Mouse (Mus musculus) midbrain, embryonic 14.5 days (tissue): Measurements from ENCODE around the gene Rps6kb2. TPM values are rescaled to one million over a fixed set of nuclear protein-coding genes. Genes with fewer than 3 reads are reported as not detected.
A peak's percentile ranks its signal among the peaks of the same experiment; 100 is the strongest.

Experiments used
- ATAC-seq: fragments of 200-750 bp; cut with Nextera tagmentation; 2 replicates; pipeline ENCODE4 v1.8.0; 2017; ENCODE audit warnings: moderate number of reproducible peaks, moderate library complexity; ENCODE audit not compliant: low FRiP score, low TSS enrichment
- DNase-seq: peaks from one replicate; pipeline ENCODE4 v3.0.0-alpha.2; 2015
- H3K27ac ChIP-seq: fragments of 300-500 bp; sonication (generic); replicated peaks from 2 replicates; pipeline ENCODE4 v1.5.1; 2014; ENCODE audit warnings: mild to moderate bottlenecking, low read depth, low read length, moderate library complexity
- H3K27me3 ChIP-seq: fragments of 300-500 bp; sonication (generic); 2 replicates; pipeline ENCODE4 v1.6.1; 2014; ENCODE audit warnings: low read length, control low read depth, mixed read lengths; ENCODE audit not compliant: control insufficient read depth, insufficient read depth
- H3K36me3 ChIP-seq: fragments of 300-500 bp; sonication (generic); 2 replicates; pipeline ENCODE4 v1.6.1; 2014; ENCODE audit warnings: low read length, control low read depth; ENCODE audit not compliant: control insufficient read depth, insufficient read depth
- H3K4me1 ChIP-seq: fragments of 300-500 bp; sonication (generic); 2 replicates; pipeline ENCODE4 v1.6.1; 2014; ENCODE audit warnings: mild to moderate bottlenecking, antibody characterized with exemption, low read length, control low read depth; ENCODE audit not compliant: control insufficient read depth, insufficient read depth
- H3K4me2 ChIP-seq: fragments of 300-500 bp; sonication (generic); 2 replicates; pipeline ENCODE4 v1.6.1; 2014; ENCODE audit warnings: mild to moderate bottlenecking, low read length, moderate library complexity
- H3K4me3 ChIP-seq: fragments of 300-500 bp; sonication (generic); replicated peaks from 2 replicates; pipeline ENCODE4 v1.5.1; 2014; ENCODE audit warnings: low read depth, low read length
- H3K9ac ChIP-seq: fragments of 300-500 bp; sonication (generic); replicated peaks from 2 replicates; pipeline ENCODE4 v1.6.1; 2014; ENCODE audit warnings: mild to moderate bottlenecking, low read length, moderate library complexity
- H3K9me3 ChIP-seq: fragments of 300-500 bp; sonication (generic); 2 replicates; pipeline ENCODE4 v1.6.1; 2016; ENCODE audit warnings: low read length, control low read depth, mixed read lengths; ENCODE audit not compliant: control insufficient read depth
- WGBS: fragments of 180-500 bp; shearing (Covaris S2); extraction: QIAGEN DNeasy Blood & Tissue Kit; methylation state at CpG from one replicate; pipeline ENCODE4 v1.1.7; 2014; 5-methylcytosine and 5-hydroxymethylcytosine counted together
- polyA plus RNA-seq: library from polyadenylated mRNA; unstranded; fragments of >200 nt; fragmentation: Nextera tagmentation; extraction: Ambion mirVana; gene quantifications from 2 replicates; pipeline ENCODE4 v1.2.1, GENCODE M21; 2014

Rps6kb2 gene
- polyA plus RNA-seq, 1 experiment from 2014 or later, result 42.2 TPM

GRCm38 (mm10) chr19:4121097-4121805, 41.9 kb downstream of the Rps6kb2 start:
- DNase-seq, result peak; percentile 99
- 3% methylated on average over 38 of the region's 38 CpGs for WGBS

GRCm38 (mm10) chr19:4120496-4120895, 42.7 kb downstream of the Rps6kb2 start:
- Histone ChIP-seq H3K9ac (no peak overlapping the region), H3K4me3 (peak overlapping the region; percentile 46), H3K9me3 (no peaks in the 10 kb centered on the region), H3K36me3 (peaks cover 20% of the 10 kb centered on the region), H3K4me2 (peak overlapping the region; percentile 53), H3K27me3 (no peaks in the 10 kb centered on the region), H3K4me1 (peaks cover 7% of the 10 kb centered on the region), H3K27ac (no peak overlapping the region)
- DNase-seq (no peak), ATAC-seq (no peak)
- 96% methylated on average over 2 of the region's 2 CpGs for WGBS

More at GRCm38 (mm10) chr19:4121097-4121805, 41.9 kb downstream of the Rps6kb2 start:
- ATAC-seq, result peak; percentile 85
- H3K4me1 ChIP-seq, result peaks cover 7% of the 10 kb centered on the region
- peak overlapping the region; percentile 53 for H3K4me2 ChIP-seq
- no peaks in the 10 kb centered on the region for H3K27me3 ChIP-seq
- H3K27ac ChIP-seq, result peak overlapping the region; percentile 90
- peaks cover 13% of the 10 kb centered on the region for H3K36me3 ChIP-seq
- H3K9me3 ChIP-seq, result no peaks in the 10 kb centered on the region
- H3K9ac ChIP-seq, result peak overlapping the region; percentile 62
- H3K4me3 ChIP-seq, result peak overlapping the region; percentile 46

- no peak overlapping the region for H3K27ac ChIP-seq
- peaks cover 26% of the 10 kb centered on the region for H3K36me3 ChIP-seq
- H3K9ac ChIP-seq, result no peak overlapping the region
- H3K27me3 ChIP-seq, result no peaks in the 10 kb centered on the region
- ATAC-seq (no peak), DNase-seq (no peak)
- 90% methylated on average over 6 of the region's 6 CpGs for WGBS
- H3K4me1 ChIP-seq, result peaks cover 7% of the 10 kb centered on the region
- H3K4me3 ChIP-seq, result no peak overlapping the region
- H3K4me2 ChIP-seq, result peak overlapping the region; percentile 53
- H3K9me3 ChIP-seq, result no peaks in the 10 kb centered on the region
These were observed 43.3 kb downstream of the Rps6kb2 start for GRCm38 (mm10) chr19:4119716-4120487.

- no peak overlapping the region for H3K4me3 ChIP-seq
- no peaks in the 10 kb centered on the region for H3K9me3 ChIP-seq
- 98% methylated on average over 2 of the region's 2 CpGs for WGBS
- no peak overlapping the region for H3K9ac ChIP-seq
- ATAC-seq, result no peak
- DNase-seq, result no peak
- peaks cover 42% of the 10 kb centered on the region for H3K36me3 ChIP-seq
- H3K4me1 ChIP-seq, result peaks cover 7% of the 10 kb centered on the region
- no peak overlapping the region for H3K4me2 ChIP-seq
- H3K27ac ChIP-seq, result no peak overlapping the region
- no peaks in the 10 kb centered on the region for H3K27me3 ChIP-seq
These were observed 44.8 kb downstream of the Rps6kb2 start for GRCm38 (mm10) chr19:4118350-4118749.

GRCm38 (mm10) chr19:4117006-4117405, 46.1 kb downstream of the Rps6kb2 start:
- no peaks in the 10 kb centered on the region for H3K27me3 ChIP-seq
- peaks cover 54% of the 10 kb centered on the region for H3K36me3 ChIP-seq
- ATAC-seq (no peak), DNase-seq (no peak)
- no peak overlapping the region for H3K4me2 ChIP-seq
- H3K9ac ChIP-seq, result no peak overlapping the region
- no peak overlapping the region for H3K4me3 ChIP-seq
- no peak overlapping the region for H3K27ac ChIP-seq
- H3K4me1 ChIP-seq, result peaks cover 7% of the 10 kb centered on the region
- 96% methylated on average over 7 of the region's 7 CpGs for WGBS
- no peaks in the 10 kb centered on the region for H3K9me3 ChIP-seq

- Histone ChIP-seq H3K4me1 (peaks cover 7% of the 10 kb centered on the region), H3K4me2 (no peak overlapping the region), H3K9me3 (no peaks in the 10 kb centered on the region), H3K36me3 (peaks cover 65% of the 10 kb centered on the region), H3K27ac (no peak overlapping the region), H3K27me3 (no peaks in the 10 kb centered on the region), H3K9ac (no peak overlapping the region), H3K4me3 (no peak overlapping the region)
- DNase-seq (no peak), ATAC-seq (no peak)
- WGBS, result 85% methylated on average over 11 of the region's 11 CpGs
These were observed 47.3 kb downstream of the Rps6kb2 start for GRCm38 (mm10) chr19:4115816-4116215.

- WGBS, result 95% methylated on average over 10 of the region's 10 CpGs
- H3K27ac ChIP-seq, result no peak overlapping the region
- peaks cover 71% of the 10 kb centered on the region for H3K36me3 ChIP-seq
- H3K27me3 ChIP-seq, result no peaks in the 10 kb centered on the region
- H3K9me3 ChIP-seq, result no peaks in the 10 kb centered on the region
- DNase-seq (no peak), ATAC-seq (no peak)
- no peak overlapping the region for H3K4me2 ChIP-seq
- peaks cover 1% of the 10 kb centered on the region for H3K4me1 ChIP-seq
- H3K4me3 ChIP-seq, result no peak overlapping the region
- no peak overlapping the region for H3K9ac ChIP-seq
These were observed 48.0 kb downstream of the Rps6kb2 start for GRCm38 (mm10) chr19:4115144-4115543.

- Histone ChIP-seq H3K9ac (no peak overlapping the region), H3K27ac (no peak overlapping the region), H3K27me3 (no peaks in the 10 kb centered on the region), H3K4me1 (no peaks in the 10 kb centered on the region), H3K36me3 (peaks cover 77% of the 10 kb centered on the region), H3K4me3 (no peak overlapping the region), H3K9me3 (no peaks in the 10 kb centered on the region), H3K4me2 (no peak overlapping the region)
- WGBS, result 91% methylated on average over 10 of the region's 10 CpGs
- DNase-seq (no peak), ATAC-seq (no peak)
These were observed 48.6 kb downstream of the Rps6kb2 start for GRCm38 (mm10) chr19:4114551-4114950.
